Comparison of ENCODE assay signal across 20 mouse cellular contexts in genomic region chr10:125896646-125897045, GRCm38 (mm10).
A peak's percentile ranks its signal among the peaks of the same experiment; 100 is the strongest.
DNase-seq lines count a peak whose midpoint lies in the region; ATAC-seq and TF ChIP-seq lines count a peak whose summit lies in the region.
"Had no signal": no experiment of that assay in that cellular context is flagged by ENCODE, and none has a peak within 500 bp of the region (broad histone marks: within the 10 kb centered on the region; RNA-seq: fewer than 3 reads in every experiment).

No protein-coding gene starts in this region.

- H3K27me3 ChIP-seq in embryonic facial prominence, embryonic 11.5 days (ENCODE audit: control insufficient read depth, insufficient read depth, low read length), result no peaks in the 10 kb centered on the region
- no peaks in the 10 kb centered on the region for H3K27me3 ChIP-seq in embryonic facial prominence, embryonic 10.5 days (replicated peaks; ENCODE audit: low read depth, poor library complexity, severe bottlenecking)
- H3K27me3 ChIP-seq in kidney, postnatal 0 days (ENCODE audit: insufficient read depth, low read length), result no peaks in the 10 kb centered on the region
- H3K27me3 ChIP-seq in kidney, adult 2 months (replicated peaks; ENCODE audit: control insufficient read depth, insufficient read depth, low read length), result no peaks in the 10 kb centered on the region
- H3K27me3 ChIP-seq in myocyte (ENCODE audit: control insufficient read depth, insufficient read depth, insufficient read length), result no peaks in the 10 kb centered on the region
- H3K27me3 ChIP-seq: embryonic facial prominence, embryonic 13.5 days; forebrain, embryonic 13.5 days; heart, embryonic 12.5 days; hindbrain, embryonic 15.5 days had no signal

- DNase-seq in embryonic facial prominence, embryonic 11.5 days (ENCODE audit: low spot score), result peak; percentile 9
- DNase-seq in embryonic facial prominence, embryonic 10.5 days (ENCODE audit: low spot score), result no peak
- peak; percentile 86 for DNase-seq in kidney, postnatal 0 days (ENCODE audit: low spot score)
- DNase-seq in kidney, adult 2 months, result no peak
- peak; percentile 9 for DNase-seq in brain, adult 2 months (ENCODE audit: low read depth, low spot score)
- DNase-seq in frontal cortex, adult 2 months (ENCODE audit: extremely low spot score in 1 of 2, low spot score in 1 of 2), result no peak
- DNase-seq: adrenal gland, postnatal 14 days; cerebellum, adult 18-20 months; cerebellum, adult 9-11 months; cerebellum, postnatal 36 days; embryo, embryonic 11 days; forebrain, postnatal 0 days; gastrocnemius, adult 2 months; gastrocnemius, postnatal 25 days; heart, postnatal 36 days had no signal

- no peak for TF ChIP-seq CTCF in kidney, postnatal 0 days (IDR thresholded peaks at IDR 0.05; ENCODE audit: low read depth)
- TF ChIP-seq CTCF in kidney, adult 2 months (conservative IDR thresholded peaks at IDR 0.05; ENCODE audit: insufficient read depth, insufficient read length, low read depth, low read length), result no peak

- H3K79me2 ChIP-seq in myocyte (ENCODE audit: control insufficient read depth, insufficient read depth), result no peaks in the 10 kb centered on the region

- no peak overlapping the region for H3ac ChIP-seq in myocyte (ENCODE audit: control insufficient read depth, insufficient read length)

- ATAC-seq in embryonic facial prominence, embryonic 11.5 days (replicated peaks; ENCODE audit: insufficient number of reproducible peaks, low FRiP score, low TSS enrichment, low read depth), result no peak
- peak; percentile 72; the same call in 1 of the 2 replicates for ATAC-seq in kidney, postnatal 0 days (replicated peaks; ENCODE audit: low FRiP score, low read depth)
- ATAC-seq: forebrain, embryonic 13.5 days; forebrain, postnatal 0 days had no signal

- no peak overlapping the region for H3K4me3 ChIP-seq in embryonic facial prominence, embryonic 11.5 days (ENCODE audit: low read depth, low read length)
- no peak overlapping the region for H3K4me3 ChIP-seq in embryonic facial prominence, embryonic 10.5 days
- H3K4me3 ChIP-seq in kidney, postnatal 0 days (replicated peaks; ENCODE audit: low read depth, low read length), result no peak overlapping the region
- no peak overlapping the region for H3K4me3 ChIP-seq in kidney, adult 2 months (ENCODE audit: insufficient read depth, low read depth, low read length)
- no peak overlapping the region for H3K4me3 ChIP-seq in myocyte
- H3K4me3 ChIP-seq: embryonic facial prominence, embryonic 13.5 days; forebrain, embryonic 13.5 days; gastrocnemius, adult 2 months; heart, embryonic 12.5 days; hindbrain, embryonic 15.5 days had no signal

- 54% methylated on average over 5 of the region's 5 CpGs for WGBS in embryonic facial prominence, embryonic 11.5 days
- WGBS in embryonic facial prominence, embryonic 10.5 days, result 58% methylated on average over 5 of the region's 5 CpGs
- 37% methylated on average over 5 of the region's 5 CpGs for WGBS in kidney, postnatal 0 days
- 49% methylated on average over 5 of the region's 5 CpGs for WGBS in kidney, adult 2 months

- no peaks in the 10 kb centered on the region for H3K9me3 ChIP-seq in embryonic facial prominence, embryonic 11.5 days (replicated peaks; ENCODE audit: control insufficient read depth, low read length)
- H3K9me3 ChIP-seq in embryonic facial prominence, embryonic 10.5 days, result no peaks in the 10 kb centered on the region
- no peaks in the 10 kb centered on the region for H3K9me3 ChIP-seq in kidney, postnatal 0 days (replicated peaks; ENCODE audit: low read length)
- H3K9me3 ChIP-seq: embryonic facial prominence, embryonic 13.5 days; forebrain, embryonic 13.5 days; hindbrain, embryonic 15.5 days had no signal

- H3K4me1 ChIP-seq in embryonic facial prominence, embryonic 11.5 days (ENCODE audit: control insufficient read depth, insufficient read depth, low read length), result no peaks in the 10 kb centered on the region
- peaks cover 16% of the 10 kb centered on the region for H3K4me1 ChIP-seq in embryonic facial prominence, embryonic 10.5 days
- no peaks in the 10 kb centered on the region for H3K4me1 ChIP-seq in kidney, postnatal 0 days (replicated peaks; ENCODE audit: insufficient read depth, low read length)
- H3K4me1 ChIP-seq in kidney, adult 2 months (ENCODE audit: control insufficient read depth, insufficient read depth, low read length), result no peaks in the 10 kb centered on the region
- H3K4me1 ChIP-seq: forebrain, embryonic 13.5 days; heart, embryonic 12.5 days; hindbrain, embryonic 15.5 days had no signal

- no peaks in the 10 kb centered on the region for H3K36me3 ChIP-seq in embryonic facial prominence, embryonic 11.5 days (replicated peaks; ENCODE audit: control insufficient read depth, insufficient read depth, low read depth, low read length)
- H3K36me3 ChIP-seq in embryonic facial prominence, embryonic 10.5 days (replicated peaks), result no peaks in the 10 kb centered on the region
- no peaks in the 10 kb centered on the region for H3K36me3 ChIP-seq in kidney, postnatal 0 days (ENCODE audit: insufficient read depth, low read length)
- H3K36me3 ChIP-seq in kidney, adult 2 months (ENCODE audit: control insufficient read depth, insufficient read depth, low read length), result no peaks in the 10 kb centered on the region
- no peaks in the 10 kb centered on the region for H3K36me3 ChIP-seq in myocyte (ENCODE audit: control insufficient read depth, insufficient read depth)
- H3K36me3 ChIP-seq: embryonic facial prominence, embryonic 13.5 days; heart, embryonic 12.5 days; hindbrain, embryonic 15.5 days had no signal

- no peak for TF ChIP-seq POLR2A in kidney, adult 2 months (IDR thresholded peaks at IDR 0.05; ENCODE audit: low read depth, low read length)
- TF ChIP-seq POLR2A in myocyte (IDR thresholded peaks at IDR 0.05; ENCODE audit: insufficient read length, low read depth), result no peak

- H3K27ac ChIP-seq in embryonic facial prominence, embryonic 11.5 days (replicated peaks; ENCODE audit: low read depth, low read length), result no peak overlapping the region
- H3K27ac ChIP-seq in embryonic facial prominence, embryonic 10.5 days (replicated peaks), result no peak overlapping the region
- H3K27ac ChIP-seq in kidney, postnatal 0 days, result no peak overlapping the region
- H3K27ac ChIP-seq in kidney, adult 2 months (ENCODE audit: insufficient read depth, low read depth, low read length), result no peak overlapping the region
- H3K27ac ChIP-seq: embryonic facial prominence, embryonic 13.5 days; forebrain, embryonic 13.5 days; gastrocnemius, adult 2 months; hindbrain, embryonic 15.5 days had no signal

- H3K4me2 ChIP-seq in embryonic facial prominence, embryonic 11.5 days (ENCODE audit: low read depth, low read length), result no peak overlapping the region
- no peak overlapping the region for H3K4me2 ChIP-seq in kidney, postnatal 0 days (ENCODE audit: low read length)
- H3K4me2 ChIP-seq in myocyte (ENCODE audit: low read depth), result no peak overlapping the region
- H3K4me2 ChIP-seq: embryonic facial prominence, embryonic 13.5 days; forebrain, embryonic 13.5 days; heart, embryonic 12.5 days; hindbrain, embryonic 15.5 days had no signal

- H3K9ac ChIP-seq in embryonic facial prominence, embryonic 11.5 days (replicated peaks; ENCODE audit: low read length), result no peak overlapping the region
- no peak overlapping the region for H3K9ac ChIP-seq in kidney, postnatal 0 days (ENCODE audit: low read depth, low read length)
- H3K9ac ChIP-seq: embryonic facial prominence, embryonic 13.5 days; forebrain, embryonic 13.5 days; forebrain, postnatal 0 days; heart, embryonic 12.5 days; hindbrain, embryonic 15.5 days had no signal

TF ChIP-seq in myocyte, 11 proteins besides CTCF, POLR2A, EP300 and RAD21:
- TF ChIP-seq MYOG (IDR thresholded peaks at IDR 0.05; ENCODE audit: control insufficient read depth in 1 of 3, insufficient read depth in 1 of 3, insufficient read length in 2 of 3, low read depth in 2 of 3) (no peak), MYOD1 (IDR thresholded peaks at IDR 0.05; ENCODE audit: control insufficient read depth in 1 of 3, insufficient read length in 2 of 3, low read depth in 2 of 3) (peak in 2 of 3 experiments; percentile 68 to 73)

Comparison
In these comparisons a context has a peak if more than half of its experiments do, and no peak if none do; other contexts are left out.
1. DNase-seq: peak in embryonic facial prominence, embryonic 11.5 days (single experiment), kidney, postnatal 0 days (single experiment) and brain, adult 2 months (single experiment); none in embryonic facial prominence, embryonic 10.5 days (single experiment), kidney, adult 2 months (single experiment) and frontal cortex, adult 2 months (0 of 2).